Mouse (Mus musculus) CD4-positive naive resting alpha-beta T cell, adult 76 days (primary cell): ENCODE results near the gene Snx8. TPM values are rescaled to one million over a fixed set of nuclear protein-coding genes. Genes with fewer than 3 reads are reported as not detected.

ENCODE experiments used
- total RNA-seq: library from RNA; stranded (reverse); gene quantifications from one replicate; pipeline ENCODE4 v1.2.4, GENCODE M21; 2023

Snx8 gene
- 14.2 TPM for total RNA-seq

DNA sequence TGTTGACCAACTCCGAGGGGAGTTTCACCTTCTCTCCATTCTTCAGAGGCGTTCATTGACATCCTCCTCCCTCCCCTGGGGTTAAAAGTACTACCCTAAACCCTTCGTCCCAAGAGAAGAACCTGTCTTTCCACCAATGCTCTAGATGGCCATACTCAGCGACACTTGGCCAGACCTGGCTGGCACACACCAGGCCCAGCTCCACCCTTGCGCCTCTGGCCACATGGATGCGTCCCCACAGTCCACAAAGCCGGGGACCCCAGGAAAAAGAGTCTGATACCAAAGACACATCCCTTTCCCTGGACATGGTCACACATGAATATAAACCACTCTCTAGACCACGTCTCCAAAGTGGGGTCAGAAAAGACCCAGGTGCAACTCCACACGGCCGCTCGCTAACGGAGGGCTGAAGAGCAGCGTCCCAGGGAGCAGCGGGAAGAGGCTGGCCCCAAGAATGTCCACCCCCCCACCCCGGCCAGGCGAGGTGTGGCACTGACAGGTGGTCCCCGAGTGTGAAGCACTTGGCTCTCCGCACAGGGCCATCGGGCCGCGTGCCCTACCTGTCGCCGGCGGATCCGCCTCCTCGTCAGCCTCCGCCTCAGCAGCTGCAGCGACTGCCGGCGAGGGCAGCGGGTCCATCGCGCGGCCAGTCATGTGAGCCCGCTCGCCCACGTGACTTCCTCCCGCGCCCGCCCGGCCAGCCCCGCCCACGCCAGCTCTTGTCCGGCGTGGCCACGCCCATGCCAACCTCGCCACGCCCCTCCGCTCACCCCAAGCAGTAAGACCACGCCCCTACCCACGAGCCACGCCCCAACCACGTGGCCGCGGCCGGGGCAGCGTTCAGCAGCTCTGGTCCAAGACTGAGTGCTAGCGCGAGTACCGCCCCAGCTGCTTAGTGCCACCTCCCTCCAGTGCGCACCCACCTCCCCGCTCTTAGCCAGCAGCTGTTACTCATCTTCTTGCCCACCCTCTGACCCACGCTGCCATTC, at the start of gene Snx8:
Gene Snx8, minus strand, starts transcription at position 675 of the 989 bp plus-strand sequence.

DNA sequence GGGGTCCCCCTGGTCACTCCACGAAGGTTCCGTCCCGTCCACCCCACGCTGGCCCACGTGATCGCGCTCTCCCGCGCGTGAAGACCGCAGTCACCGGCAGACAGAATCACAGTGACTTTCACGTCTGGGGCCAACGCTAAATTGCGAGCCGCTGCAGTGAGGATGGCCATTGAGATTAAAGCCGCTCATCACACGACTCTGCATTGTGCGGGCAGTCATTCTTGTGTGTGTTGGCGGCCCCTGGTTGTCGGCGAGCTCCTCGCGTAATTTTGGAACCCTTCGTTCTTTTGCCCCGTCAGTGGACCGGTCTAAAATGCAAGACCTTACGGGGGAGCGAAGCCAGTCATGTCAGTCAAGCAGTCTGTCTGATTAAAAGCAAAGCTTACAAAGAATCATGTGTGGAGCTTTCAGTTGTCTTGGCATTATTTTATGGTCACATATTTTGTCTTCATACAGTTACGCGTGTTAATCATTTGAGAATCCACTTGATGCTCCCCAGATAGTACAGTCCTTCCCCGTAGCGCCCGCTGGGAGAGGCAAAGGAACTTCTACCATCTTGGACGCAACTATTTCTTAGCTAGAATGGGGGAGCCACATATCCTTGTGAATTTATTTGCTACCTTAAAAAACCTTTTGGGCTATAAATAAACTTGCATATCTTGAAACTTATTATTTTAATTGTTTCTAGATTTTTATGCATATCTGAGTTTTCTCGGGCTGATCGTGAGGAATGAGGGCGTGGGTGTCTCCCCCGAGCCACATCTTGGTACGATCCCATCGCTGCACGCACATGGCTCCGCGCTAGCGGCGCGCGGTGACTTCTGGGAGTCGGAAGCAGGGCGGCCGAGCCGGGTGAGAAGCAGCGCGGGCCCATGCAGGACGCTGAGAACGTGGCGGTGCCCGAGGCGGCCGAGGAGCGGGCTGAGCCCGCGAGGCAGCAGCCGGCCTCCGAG, 29.7 kb upstream of the Snx8 start, which contains the start of gene Eif3b:
Gene Eif3b, plus strand, starts transcription at position 840 of the 953 bp plus-strand sequence.

DNA sequence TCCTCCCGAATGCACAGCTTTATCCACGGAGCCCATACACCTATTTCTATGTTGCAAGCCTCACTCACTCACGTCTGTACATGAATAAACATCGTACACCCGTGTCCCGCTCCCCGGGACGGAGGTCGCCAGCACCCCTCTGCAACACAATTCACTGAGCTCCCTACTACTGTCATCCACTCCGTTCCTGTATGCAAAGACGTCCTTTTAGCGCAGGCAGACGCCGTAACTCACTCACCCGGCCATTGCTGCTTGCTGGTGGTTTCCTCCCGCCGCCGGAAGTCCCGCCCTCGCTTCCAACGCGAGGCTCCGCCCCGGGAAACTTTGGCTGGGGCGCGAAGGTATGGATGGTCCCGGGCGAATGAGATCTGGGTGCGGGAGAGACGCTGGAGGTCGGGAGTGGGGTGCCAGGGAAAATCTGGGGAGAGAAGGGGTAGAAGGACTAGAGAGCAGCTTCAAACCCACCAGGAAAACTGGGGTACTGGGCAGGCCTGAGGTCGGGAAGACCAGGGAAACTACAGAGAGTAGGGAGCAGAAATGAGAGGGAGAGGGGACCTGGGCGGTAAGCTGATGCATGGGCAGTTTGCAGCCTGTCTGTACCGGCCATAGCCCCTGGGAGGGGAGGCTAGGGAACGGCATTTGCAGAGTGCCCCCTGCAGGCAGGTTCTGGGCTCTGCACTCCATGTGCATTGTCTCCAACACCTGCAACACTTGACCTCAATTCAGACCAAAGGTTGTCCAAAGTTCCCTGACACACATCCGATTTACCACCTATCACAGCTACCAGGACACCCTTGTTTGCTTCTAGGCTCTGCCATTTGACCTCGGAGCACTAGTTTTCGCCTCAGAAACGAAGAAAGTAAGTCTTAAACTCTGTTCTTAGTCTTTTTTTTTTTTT, 57.2 kb downstream of the Snx8 start, which contains the start of gene Mrm2:
Gene Mrm2, minus strand, starts transcription at position 284 of the 898 bp plus-strand sequence.

DNA sequence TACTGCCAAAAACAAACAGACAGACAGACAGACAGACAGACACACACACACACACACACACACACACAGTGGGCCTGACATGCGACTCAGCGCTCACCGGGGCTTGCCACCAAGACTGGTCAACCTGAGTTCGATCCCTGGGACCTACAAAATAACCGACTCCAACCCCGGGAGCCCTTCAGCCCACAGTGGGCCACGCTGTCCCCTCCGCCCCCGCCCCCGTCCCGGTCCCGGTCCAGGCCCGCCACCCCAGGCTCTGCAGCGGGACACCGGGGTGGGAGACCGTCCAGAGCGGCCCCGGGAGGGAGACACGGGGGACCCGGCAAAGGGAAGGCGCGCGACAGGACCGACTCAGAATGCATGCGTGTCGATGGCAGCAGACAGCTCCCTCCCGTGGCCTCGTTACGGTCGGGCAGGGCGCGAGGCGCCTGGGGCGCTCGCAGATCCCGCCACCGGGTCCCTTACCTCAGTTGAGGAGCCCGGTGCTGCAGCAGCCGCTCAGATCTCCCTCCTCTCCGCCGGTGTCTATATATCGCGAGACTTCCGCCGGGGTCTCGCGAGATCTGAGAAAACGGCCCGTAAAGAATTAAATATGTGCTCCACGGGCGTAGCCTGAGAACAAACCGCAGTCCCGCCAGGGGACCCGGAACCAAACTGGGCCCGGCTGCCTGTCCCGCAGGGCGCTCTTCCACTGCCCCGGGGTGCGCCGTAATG, 67.9 kb downstream of the Snx8 start, which contains the start of the genes Mad1l1 and Nudt1:
Gene Mad1l1, minus strand, starts transcription at position 511 of the 714 bp plus-strand sequence.
Gene Nudt1, plus strand, starts transcription at position 615 of the 714 bp plus-strand sequence.

Other genes starting within 250 kb of the Snx8 start
- 38.3 TPM for gene Mad1l1, start 67.7 kb downstream of the Snx8 start, total RNA-seq
- gene Nudt1, start 67.6 kb downstream of the Snx8 start, total RNA-seq: 8.2 TPM
- 5.5 TPM for gene Mrm2, start 57.4 kb downstream of the Snx8 start, total RNA-seq
- gene Eif3b, start 30.1 kb upstream of the Snx8 start, total RNA-seq: 122 TPM
- 0.18 TPM for gene Gm4869, start 56.4 kb upstream of the Snx8 start, total RNA-seq
- gene Chst12, start 116.3 kb upstream of the Snx8 start, total RNA-seq: 9.1 TPM
- gene Grifin, start 175.8 kb upstream of the Snx8 start, total RNA-seq: 1.0 TPM
- 102 TPM for gene Lfng, start 218.1 kb upstream of the Snx8 start, total RNA-seq